Mouse (Mus musculus): ENCODE results near the gene Lmtk2. TPM values are rescaled to one million over a fixed set of nuclear protein-coding genes. Genes with fewer than 3 reads are reported as not detected.

Lmtk2 gene
- polyA plus RNA-seq, 1 experiment from 2014 or later, result 3.5 TPM

GRCm38 (mm10) chr5:144189950-144190583, 89.8 kb downstream of the Lmtk2 start, which contains the start of gene Bhlha15:
Gene Bhlha15 (plus strand): TSS chr5:144190286.
- WGBS, result 2% methylated on average over 26 of the region's 26 CpGs
- ATAC-seq (replicated peaks; ENCODE audit: extremely low read depth, insufficient read depth, low FRiP score), result peak; percentile 81
- Histone ChIP-seq H3K4me3 (ENCODE audit: low read length) (peak within 1 kb of the TSS; percentile 38), H3K4me1 (ENCODE audit: control insufficient read depth, insufficient read depth, low read length) (peaks cover 10% of the 10 kb centered on the region), H3K36me3 (ENCODE audit: control insufficient read depth, insufficient read depth) (peaks cover 4% of the 10 kb centered on the region; the same call in 1 of the 2 replicates), H3K4me2 (ENCODE audit: low read depth, low read length) (peak within 1 kb of the TSS; percentile 66), H3K9me3 (replicated peaks; ENCODE audit: control insufficient read depth, low read length) (no peaks in the 10 kb centered on the region), H3K9ac (ENCODE audit: low read length) (peak within 1 kb of the TSS; percentile 7), H3K27me3 (ENCODE audit: control insufficient read depth, insufficient read depth, low read length) (no peaks in the 10 kb centered on the region), H3K27ac (ENCODE audit: low read length) (no peak within 1 kb of the TSS)

GRCm38 (mm10) chr5:144191026-144191425, 90.8 kb downstream of the Lmtk2 start:
- Histone ChIP-seq H3K9me3 (replicated peaks; ENCODE audit: control insufficient read depth, low read length) (no peaks in the 10 kb centered on the region), H3K4me2 (ENCODE audit: low read depth, low read length) (no peak overlapping the region), H3K4me3 (ENCODE audit: low read length) (no peak overlapping the region), H3K9ac (ENCODE audit: low read length) (no peak overlapping the region), H3K27ac (ENCODE audit: low read length) (no peak overlapping the region), H3K4me1 (ENCODE audit: control insufficient read depth, insufficient read depth, low read length) (peaks cover 10% of the 10 kb centered on the region), H3K27me3 (ENCODE audit: control insufficient read depth, insufficient read depth, low read length) (no peaks in the 10 kb centered on the region), H3K36me3 (ENCODE audit: control insufficient read depth, insufficient read depth) (no peaks in the 10 kb centered on the region)
- ATAC-seq (replicated peaks; ENCODE audit: extremely low read depth, insufficient read depth, low FRiP score), result no peak
- 43% methylated on average over 23 of the region's 23 CpGs for whole genome bisulfite sequencing

GRCm38 (mm10) chr5:144192673-144193072, 92.4 kb downstream of the Lmtk2 start:
- Histone ChIP-seq H3K4me3 (ENCODE audit: low read length) (no peak overlapping the region), H3K27ac (ENCODE audit: low read length) (no peak overlapping the region), H3K27me3 (ENCODE audit: control insufficient read depth, insufficient read depth, low read length) (no peaks in the 10 kb centered on the region), H3K9ac (ENCODE audit: low read length) (no peak overlapping the region), H3K4me1 (ENCODE audit: control insufficient read depth, insufficient read depth, low read length) (peaks cover 10% of the 10 kb centered on the region), H3K36me3 (ENCODE audit: control insufficient read depth, insufficient read depth) (no peaks in the 10 kb centered on the region), H3K9me3 (replicated peaks; ENCODE audit: control insufficient read depth, low read length) (no peaks in the 10 kb centered on the region), H3K4me2 (ENCODE audit: low read depth, low read length) (no peak overlapping the region)
- no peak for ATAC-seq (replicated peaks; ENCODE audit: extremely low read depth, insufficient read depth, low FRiP score)
- WGBS, result 77% methylated on average over 6 of the region's 6 CpGs

- WGBS, result 71% methylated on average over 7 of the region's 7 CpGs
- H3K4me1 ChIP-seq (ENCODE audit: control insufficient read depth, insufficient read depth, low read length), result peaks cover 6% of the 10 kb centered on the region
Measured at GRCm38 (mm10) chr5:144194416-144194815, 94.2 kb downstream of the Lmtk2 start.

GRCm38 (mm10) chr5:144195567-144195966, 95.3 kb downstream of the Lmtk2 start:
- no peak overlapping the region for H3K4me2 ChIP-seq (ENCODE audit: low read depth, low read length)
- H3K4me3 ChIP-seq (ENCODE audit: low read length), result no peak overlapping the region
- no peaks in the 10 kb centered on the region; the same call in 1 of the 2 replicates for H3K36me3 ChIP-seq (ENCODE audit: control insufficient read depth, insufficient read depth)
- H3K9me3 ChIP-seq (replicated peaks; ENCODE audit: control insufficient read depth, low read length), result no peaks in the 10 kb centered on the region
- H3K9ac ChIP-seq (ENCODE audit: low read length), result no peak overlapping the region
- 84% methylated on average over 8 of the region's 8 CpGs for WGBS
- H3K27ac ChIP-seq (ENCODE audit: low read length), result no peak overlapping the region
- no peaks in the 10 kb centered on the region for H3K27me3 ChIP-seq (ENCODE audit: control insufficient read depth, insufficient read depth, low read length)
- ATAC-seq (replicated peaks; ENCODE audit: extremely low read depth, insufficient read depth, low FRiP score), result no peak
- no peaks in the 10 kb centered on the region for H3K4me1 ChIP-seq (ENCODE audit: control insufficient read depth, insufficient read depth, low read length)

More at GRCm38 (mm10) chr5:144194416-144194815, 94.2 kb downstream of the Lmtk2 start:
- Histone ChIP-seq H3K9me3 (replicated peaks; ENCODE audit: control insufficient read depth, low read length) (no peaks in the 10 kb centered on the region), H3K9ac (ENCODE audit: low read length) (no peak overlapping the region), H3K36me3 (ENCODE audit: control insufficient read depth, insufficient read depth) (no peaks in the 10 kb centered on the region), H3K27me3 (ENCODE audit: control insufficient read depth, insufficient read depth, low read length) (no peaks in the 10 kb centered on the region), H3K4me3 (ENCODE audit: low read length) (no peak overlapping the region), H3K27ac (ENCODE audit: low read length) (no peak overlapping the region), H3K4me2 (ENCODE audit: low read depth, low read length) (no peak overlapping the region)
- no peak for ATAC-seq (replicated peaks; ENCODE audit: extremely low read depth, insufficient read depth, low FRiP score)

GRCm38 (mm10) chr5:144200616-144201015, 100.4 kb downstream of the Lmtk2 start:
- Histone ChIP-seq H3K36me3 (ENCODE audit: control insufficient read depth, insufficient read depth) (peaks cover 26% of the 10 kb centered on the region), H3K9me3 (replicated peaks; ENCODE audit: control insufficient read depth, low read length) (0 out of 2 replicates have a peak, but pooled peaks cover 3% of the 10 kb centered on the region), H3K4me2 (ENCODE audit: low read depth, low read length) (no peak overlapping the region), H3K27me3 (ENCODE audit: control insufficient read depth, insufficient read depth, low read length) (no peaks in the 10 kb centered on the region), H3K4me1 (ENCODE audit: control insufficient read depth, insufficient read depth, low read length) (no peaks in the 10 kb centered on the region), H3K27ac (ENCODE audit: low read length) (no peak overlapping the region), H3K9ac (ENCODE audit: low read length) (no peak overlapping the region), H3K4me3 (ENCODE audit: low read length) (no peak overlapping the region)
- ATAC-seq (replicated peaks; ENCODE audit: extremely low read depth, insufficient read depth, low FRiP score), result no peak
- WGBS, result 69% methylated on average over 11 of the region's 11 CpGs

- no peak overlapping the region for H3K4me3 ChIP-seq (ENCODE audit: low read length)
- ATAC-seq (replicated peaks; ENCODE audit: extremely low read depth, insufficient read depth, low FRiP score), result no peak
- H3K4me1 ChIP-seq (ENCODE audit: control insufficient read depth, insufficient read depth, low read length), result no peaks in the 10 kb centered on the region
- no peak overlapping the region for H3K9ac ChIP-seq (ENCODE audit: low read length)
- no peak overlapping the region for H3K27ac ChIP-seq (ENCODE audit: low read length)
- peaks cover 32% of the 10 kb centered on the region for H3K36me3 ChIP-seq (ENCODE audit: control insufficient read depth, insufficient read depth)
- no peaks in the 10 kb centered on the region for H3K27me3 ChIP-seq (ENCODE audit: control insufficient read depth, insufficient read depth, low read length)
- H3K9me3 ChIP-seq (replicated peaks; ENCODE audit: control insufficient read depth, low read length), result 0 out of 2 replicates have a peak, but pooled peaks cover 3% of the 10 kb centered on the region
- 98% methylated on average over 6 of the region's 6 CpGs for WGBS
- no peak overlapping the region for H3K4me2 ChIP-seq (ENCODE audit: low read depth, low read length)
Measured at GRCm38 (mm10) chr5:144202430-144202829, 102.2 kb downstream of the Lmtk2 start.

GRCm38 (mm10) chr5:144203398-144203959, 103.2 kb downstream of the Lmtk2 start:
- Histone ChIP-seq H3K4me3 (ENCODE audit: low read length) (no peak overlapping the region), H3K9me3 (replicated peaks; ENCODE audit: control insufficient read depth, low read length) (0 out of 2 replicates have a peak, but pooled peaks cover 3% of the 10 kb centered on the region), H3K4me1 (ENCODE audit: control insufficient read depth, insufficient read depth, low read length) (no peaks in the 10 kb centered on the region), H3K27me3 (ENCODE audit: control insufficient read depth, insufficient read depth, low read length) (no peaks in the 10 kb centered on the region), H3K27ac (ENCODE audit: low read length) (no peak overlapping the region), H3K36me3 (ENCODE audit: control insufficient read depth, insufficient read depth) (peaks cover 36% of the 10 kb centered on the region), H3K4me2 (ENCODE audit: low read depth, low read length) (no peak overlapping the region), H3K9ac (ENCODE audit: low read length) (no peak overlapping the region)
- ATAC-seq (replicated peaks; ENCODE audit: extremely low read depth, insufficient read depth, low FRiP score), result no peak
- 88% methylated on average over 10 of the region's 10 CpGs for WGBS

GRCm38 (mm10) chr5:144204303-144204702, 104.1 kb downstream of the Lmtk2 start:
- Histone ChIP-seq H3K9ac (ENCODE audit: low read length) (no peak overlapping the region), H3K4me2 (ENCODE audit: low read depth, low read length) (no peak overlapping the region), H3K36me3 (ENCODE audit: control insufficient read depth, insufficient read depth) (peaks cover 39% of the 10 kb centered on the region), H3K27ac (ENCODE audit: low read length) (no peak overlapping the region), H3K27me3 (ENCODE audit: control insufficient read depth, insufficient read depth, low read length) (no peaks in the 10 kb centered on the region), H3K4me3 (ENCODE audit: low read length) (no peak overlapping the region), H3K9me3 (replicated peaks; ENCODE audit: control insufficient read depth, low read length) (0 out of 2 replicates have a peak, but pooled peaks cover 3% of the 10 kb centered on the region), H3K4me1 (ENCODE audit: control insufficient read depth, insufficient read depth, low read length) (no peaks in the 10 kb centered on the region)
- WGBS, result 86% methylated on average over 12 of the region's 12 CpGs
- ATAC-seq (replicated peaks; ENCODE audit: extremely low read depth, insufficient read depth, low FRiP score), result no peak
